Mouse (Mus musculus) sigmoid colon, adult 10 weeks (tissue): ENCODE measurements around the gene Zfp106. TPM values are rescaled to one million over a fixed set of nuclear protein-coding genes. Genes with fewer than 3 reads are reported as not detected.

Experiments
- polyA plus RNA-seq: library from polyadenylated mRNA; stranded (reverse); fragments of 350-450 nt; fragmentation: Illumina TruSeq; extraction: RNeasy Lipid Tissue Mini Kit (QIAGEN cat#74804); gene quantifications from one replicate; pipeline ENCODE4 v1.2.3, GENCODE M21; 2014; ENCODE audit warnings: low read depth, low replicate concordance

Zfp106 gene
- 73.3 TPM for polyA plus RNA-seq

DNA sequence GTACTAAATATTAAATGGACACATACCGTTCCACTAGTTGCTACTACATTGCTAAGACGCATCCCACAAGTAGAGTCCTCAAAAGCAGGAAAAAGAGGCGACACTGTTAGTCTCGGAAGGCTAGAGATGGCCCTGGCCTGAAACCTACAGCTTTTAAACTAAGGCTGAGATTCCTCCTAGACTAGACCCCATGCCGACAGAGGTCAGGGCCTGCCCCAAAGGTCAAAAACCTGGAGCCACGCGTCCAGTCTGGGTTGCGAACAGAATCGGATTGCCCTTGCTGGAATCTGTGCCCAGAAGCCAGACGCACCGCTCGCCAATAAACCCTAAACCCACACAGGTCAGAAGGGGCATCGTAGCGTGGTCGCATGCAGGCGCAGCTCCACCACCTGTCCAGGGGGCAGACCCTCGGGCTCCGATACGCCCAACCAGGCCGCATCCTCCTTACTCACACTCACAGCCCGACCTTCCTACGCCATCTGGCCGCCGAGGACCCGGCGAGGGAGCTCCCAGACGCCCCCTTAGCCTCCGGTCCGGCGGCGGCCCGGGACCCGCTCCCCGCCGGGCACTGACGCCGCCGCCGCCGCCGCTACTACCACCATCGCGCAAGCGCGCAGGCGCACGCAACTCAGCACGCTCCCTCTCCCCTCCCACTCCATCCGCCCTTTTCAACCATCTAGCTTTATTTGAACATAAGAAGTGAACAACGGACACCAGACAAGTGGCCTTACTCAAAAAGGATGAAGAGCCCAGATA is at the start of gene Zfp106:
Zfp106 (minus strand) TSS at position 609 of the 756 bp plus-strand sequence.

DNA sequence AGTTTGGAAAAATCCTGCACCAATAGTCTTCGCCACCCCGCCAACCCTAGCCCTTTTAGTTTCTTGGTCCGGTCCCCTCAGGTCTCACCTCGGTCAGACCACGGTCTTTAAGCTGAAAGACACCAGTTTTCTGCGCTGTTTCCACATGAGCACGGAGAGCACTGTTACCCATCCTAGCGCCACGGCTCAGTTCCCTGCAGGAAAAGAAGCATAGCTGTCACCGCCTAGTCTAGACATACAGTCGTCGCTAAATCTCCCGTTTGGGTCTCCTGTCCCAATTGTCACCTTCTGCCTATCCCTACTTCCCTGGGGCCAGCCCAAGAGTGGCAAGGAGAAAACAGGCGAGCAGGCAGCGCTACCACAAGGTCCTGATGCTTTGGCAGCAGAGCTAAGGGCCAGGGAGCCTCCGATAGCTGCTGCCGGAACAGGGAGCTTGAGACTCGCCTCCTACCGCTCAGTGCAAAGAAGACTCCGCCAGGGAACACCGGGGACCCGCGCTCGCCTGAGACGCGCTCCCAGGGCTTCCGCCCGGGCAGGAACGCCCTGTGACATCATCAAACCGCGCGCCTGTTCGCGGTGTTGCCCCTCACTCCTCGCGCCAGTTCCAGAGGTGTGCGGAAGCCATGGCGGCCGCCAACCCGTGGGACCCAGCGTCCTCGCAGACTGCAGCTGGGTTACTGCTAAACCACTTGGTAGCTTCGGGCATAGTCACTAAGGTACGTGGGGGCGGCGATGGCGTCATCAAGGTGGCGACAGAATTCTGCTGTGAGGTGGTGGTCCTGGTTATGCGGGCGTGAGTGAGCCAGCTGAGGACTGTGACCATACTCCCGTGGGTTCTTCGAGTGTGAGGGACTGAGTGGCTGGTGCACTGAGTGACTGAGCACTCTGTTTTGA is 45.4 kb upstream of the Zfp106 start, which contains the start of the genes Haus2 and Lrrc57:
Haus2 (plus strand) TSS at position 554 of the 894 bp plus-strand sequence.
Lrrc57 (minus strand) TSS at position 691 of the 894 bp plus-strand sequence.

DNA sequence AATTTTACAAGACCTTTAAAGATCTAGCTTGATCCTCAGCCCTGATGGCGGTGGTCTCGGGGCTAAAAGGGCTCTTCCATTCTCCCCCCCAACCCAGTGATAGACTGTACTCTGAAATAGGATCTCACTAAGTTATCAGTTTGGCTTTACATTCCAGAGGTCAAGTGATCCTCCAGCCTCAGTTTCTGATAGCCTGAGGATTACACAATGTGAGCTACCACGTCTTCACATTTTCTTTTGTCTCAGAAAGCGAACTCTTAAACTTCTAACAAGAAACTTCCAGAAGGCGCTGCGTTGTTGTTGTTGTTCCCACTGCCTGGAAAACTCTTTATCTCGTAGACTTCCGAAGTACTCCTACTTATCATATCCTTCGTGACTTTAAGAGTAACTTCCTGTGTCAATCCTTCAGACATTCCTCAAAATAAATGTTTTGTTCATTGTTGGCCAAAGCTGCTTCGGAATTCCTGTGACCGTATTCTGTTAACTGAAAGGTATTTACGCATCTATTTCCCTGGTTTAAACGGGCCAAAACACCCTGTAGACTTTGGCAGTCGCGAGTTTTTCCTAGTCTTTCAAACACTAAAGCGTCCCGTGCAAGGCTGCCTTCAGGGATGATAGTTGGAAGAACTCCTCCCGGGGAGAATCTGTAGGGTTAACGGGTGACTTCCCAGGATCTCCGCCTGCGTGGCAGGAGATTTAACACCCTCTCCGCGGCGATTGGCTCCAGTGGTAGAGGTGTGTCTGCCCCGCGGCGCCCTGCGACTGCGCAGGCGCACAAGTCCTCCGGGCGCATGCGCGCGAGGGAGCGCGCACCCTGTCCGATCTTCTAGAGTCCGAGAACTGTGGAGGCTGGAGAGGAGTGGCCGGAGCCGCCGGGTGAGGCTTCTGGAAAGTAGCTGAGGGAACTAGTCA is 3.5 kb upstream of the Zfp106 start, which contains the start of gene Snap23:
Snap23 (plus strand) TSS at position 786 of the 912 bp plus-strand sequence.

Other genes with a start within 250 kb of the Zfp106 start
- gene Pla2g4f, start 249.7 kb downstream of the Zfp106 start, polyA plus RNA-seq, result 3.4 TPM
- 37.1 TPM for gene Vps39, start 210.7 kb downstream of the Zfp106 start, polyA plus RNA-seq
- gene Ganc, start 159.9 kb downstream of the Zfp106 start, polyA plus RNA-seq, result 33.4 TPM
- gene Tmem87a, start 159.7 kb downstream of the Zfp106 start, polyA plus RNA-seq, result 188 TPM
- 0.50 TPM for gene Capn3, start 107.8 kb downstream of the Zfp106 start, polyA plus RNA-seq
- gene Snap23, start 3.8 kb upstream of the Zfp106 start, polyA plus RNA-seq, result 161 TPM
- 39.5 TPM for gene Haus2, start 45.5 kb upstream of the Zfp106 start, polyA plus RNA-seq
- gene Lrrc57, start 45.7 kb upstream of the Zfp106 start, polyA plus RNA-seq, result 38.2 TPM
- gene Stard9, start 65.3 kb upstream of the Zfp106 start, polyA plus RNA-seq, result 6.0 TPM